Mouse (Mus musculus) embryonic stem cell, embryonic (primary cell): ENCODE measurements around the gene Gtpbp1.

Experiments used
- CTCF ChIA-PET, 4 experiments: fragments of 300-600 bp in 2 of 4; fragments of 350-600 bp in 2 of 4; sonication (Branson Sonifier 250); formaldehyde crosslinking; loops; one replicate each; lab custom pipeline; 2022; ENCODE audit warnings: inconsistent platforms in 2 of 4; lab: Charles Lee
- POLR2A ChIA-PET, 4 experiments: fragments of 300-600 bp in 2 of 4; fragments of 350-600 bp in 2 of 4; sonication (Branson Sonifier 250); formaldehyde crosslinking; loops; one replicate each; lab custom pipeline; 2022; ENCODE audit warnings: antibody characterized with exemption in 4 of 4, inconsistent platforms in 1 of 4; lab: Charles Lee

The Gtpbp1 gene

DNA sequence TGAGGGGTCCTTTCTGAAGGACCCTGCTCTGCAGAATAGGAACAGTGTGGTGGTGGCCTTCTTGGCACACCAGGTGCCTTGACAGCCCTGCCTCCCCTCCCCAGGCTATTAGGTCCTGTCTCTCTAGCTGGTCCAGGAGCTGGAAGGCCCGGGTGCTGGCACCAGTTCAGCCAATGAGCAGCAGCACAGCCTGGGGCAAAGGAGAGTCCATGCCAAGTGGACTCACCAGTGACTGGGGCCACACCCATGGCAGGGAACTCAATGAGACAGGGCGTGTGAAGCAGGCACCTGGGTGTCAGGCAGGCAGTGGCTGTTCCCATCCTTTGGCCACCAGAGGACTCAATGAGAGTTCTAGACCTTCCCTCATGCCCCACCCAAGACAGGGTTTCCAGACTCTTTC is 74.7 kb downstream of the Gtpbp1 start:
- ChIA-PET CTCF (interaction anchor here in 2 of 4 experiments (0.8 to 1.2 kb wide), 2 partner anchors 12 to 60 kb away, joined by 3 to 4 read pairs; no protein-coding TSS in a partner anchor), POLR2A (interaction anchor here in 2 of 4 experiments (1.0 to 1.8 kb wide), 7 partner anchors 10 to 491 kb away, joined by 3 to 10 read pairs (median 3); partner anchors contain the start of gene Dnal4 (in 1 of the 2))

DNA sequence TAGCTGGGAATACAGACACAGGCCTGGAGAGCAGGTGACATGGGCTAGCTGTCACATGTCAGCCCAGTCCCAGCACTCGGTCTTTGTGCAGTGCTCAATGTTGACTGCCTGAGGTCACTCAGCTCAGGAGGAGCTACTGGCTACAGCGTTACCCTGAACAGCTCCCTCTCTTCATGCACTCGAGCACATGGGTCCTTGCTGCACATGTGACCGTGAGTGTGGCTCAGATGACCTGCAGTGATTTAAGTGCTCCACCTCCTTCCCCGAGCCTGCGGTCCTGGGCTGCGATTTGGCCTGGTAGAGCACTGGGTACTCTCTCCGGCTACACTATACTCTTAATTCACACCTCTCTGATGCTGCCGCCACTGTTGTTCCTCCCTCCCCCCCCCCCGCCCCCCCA is 75.5 kb downstream of the Gtpbp1 start:
- POLR2A ChIA-PET, result interaction anchor here in 3 of 4 experiments (0.5 to 1.9 kb wide), 15 partner anchors 9 to 490 kb away, joined by 3 to 10 read pairs (median 3); partner anchors contain the start of genes Apobec3 (in 1 of the 3) and Dnal4 (in 1 of the 3)

DNA sequence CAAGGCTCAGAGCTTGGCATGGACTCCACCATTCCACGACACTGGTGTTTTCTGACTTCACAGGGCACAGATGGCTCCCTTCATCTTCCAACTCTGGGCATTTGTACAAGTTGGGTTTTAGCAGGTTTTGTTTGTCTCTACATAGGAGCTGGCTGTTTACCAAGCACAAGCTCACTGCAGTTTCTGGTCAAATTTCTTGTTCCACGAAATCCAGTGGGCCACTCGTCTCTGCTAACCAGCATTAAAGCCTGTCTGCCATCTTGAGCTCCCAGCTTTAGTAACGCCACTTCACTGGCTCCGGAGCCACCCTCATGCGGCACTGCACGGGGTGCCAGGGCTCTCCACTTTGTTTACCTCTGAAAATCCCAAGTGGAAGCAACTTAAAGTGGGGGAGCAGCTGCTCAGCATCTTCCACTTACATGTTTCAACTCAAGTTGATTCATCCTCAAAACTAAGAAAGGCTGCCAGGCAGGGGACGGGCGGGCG is 76.0 kb downstream of the Gtpbp1 start:
- CTCF ChIA-PET, result interaction anchor here in 3 of 4 experiments (0.7 to 1.8 kb wide), 6 partner anchors 14 to 300 kb away, joined by 3 to 8 read pairs (median 4); no protein-coding TSS in a partner anchor
- POLR2A ChIA-PET, result interaction anchor here in 3 of 4 experiments (0.5 to 1.9 kb wide), 11 partner anchors 8 to 251 kb away, joined by 3 to 10 read pairs (median 4); partner anchors contain the start of gene Dnal4 (in 1 of the 3)

More for the DNA sequence above, 75.5 kb downstream of the Gtpbp1 start:
- CTCF ChIA-PET, result interaction anchor here in 3 of 4 experiments (0.7 to 1.8 kb wide), 6 partner anchors 14 to 300 kb away, joined by 3 to 8 read pairs (median 4); no protein-coding TSS in a partner anchor

DNA sequence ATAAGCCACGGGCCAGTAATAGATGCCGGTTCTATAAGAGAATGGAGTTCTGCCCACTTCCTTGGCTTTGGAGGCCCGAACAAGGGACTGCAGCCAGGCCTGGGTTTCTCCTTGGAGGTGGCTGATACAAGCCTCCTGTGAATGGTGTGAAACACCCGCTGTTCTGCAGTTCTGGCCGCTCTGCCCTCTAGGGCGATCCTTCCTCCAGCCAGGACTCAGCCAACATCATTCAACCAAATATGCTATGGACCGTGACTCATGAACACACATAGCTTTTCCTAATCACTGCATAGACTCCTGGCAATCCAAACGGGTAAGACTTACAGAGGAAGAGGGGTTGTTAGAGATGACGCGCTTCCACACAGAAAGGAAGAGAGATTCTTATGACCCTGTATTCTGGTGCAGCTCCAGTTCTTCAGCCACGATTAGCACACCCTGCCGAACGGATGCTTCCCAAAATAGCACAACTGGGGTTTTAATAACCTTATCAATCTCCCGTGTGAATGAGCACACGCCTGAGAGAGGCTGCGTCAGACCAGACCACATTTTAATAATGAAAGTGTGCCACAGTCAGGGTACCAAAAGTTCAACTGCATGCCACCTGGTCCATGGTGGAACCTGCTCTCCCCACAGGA is 76.8 kb downstream of the Gtpbp1 start:
- CTCF ChIA-PET, result interaction anchor here in 2 of 4 experiments (0.9 to 1.8 kb wide), 2 partner anchors 15 to 178 kb away, joined by 5 to 8 read pairs; no protein-coding TSS in a partner anchor
- POLR2A ChIA-PET, result interaction anchor here in 1 of 4 experiments (1.9 kb wide), 1 partner anchor 25 kb away, joined by 6 read pairs; no protein-coding TSS in a partner anchor

DNA sequence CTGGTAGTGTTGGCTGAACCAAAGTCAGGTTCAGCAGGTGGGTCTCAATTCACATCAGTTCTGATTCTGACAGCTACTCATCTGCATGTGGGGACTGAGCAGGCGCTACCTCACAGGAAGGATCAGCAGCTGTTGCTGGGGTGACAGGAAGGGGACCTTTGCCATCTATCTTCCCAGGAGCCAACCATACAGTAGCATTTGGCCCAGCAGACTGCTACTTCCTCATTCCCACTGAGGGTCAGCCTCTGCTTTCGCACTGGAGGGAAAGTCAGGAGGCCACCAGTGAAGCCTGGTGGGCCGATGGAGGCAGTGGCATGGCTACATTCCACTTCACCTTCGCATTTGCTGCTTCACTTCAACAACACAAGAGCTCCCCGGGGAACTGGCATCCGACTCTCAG is 77.7 kb downstream of the Gtpbp1 start:
- POLR2A ChIA-PET, result interaction anchor here in 2 of 4 experiments (0.7 to 1.5 kb wide), 4 partner anchors 19 to 78 kb away, joined by 3 to 4 read pairs (median 3); no protein-coding TSS in a partner anchor
- CTCF ChIA-PET, result interaction anchor here in 2 of 4 experiments (0.6 to 1.4 kb wide), 3 partner anchors 15 to 20 kb away, joined by 3 to 6 read pairs (median 3); no protein-coding TSS in a partner anchor

DNA sequence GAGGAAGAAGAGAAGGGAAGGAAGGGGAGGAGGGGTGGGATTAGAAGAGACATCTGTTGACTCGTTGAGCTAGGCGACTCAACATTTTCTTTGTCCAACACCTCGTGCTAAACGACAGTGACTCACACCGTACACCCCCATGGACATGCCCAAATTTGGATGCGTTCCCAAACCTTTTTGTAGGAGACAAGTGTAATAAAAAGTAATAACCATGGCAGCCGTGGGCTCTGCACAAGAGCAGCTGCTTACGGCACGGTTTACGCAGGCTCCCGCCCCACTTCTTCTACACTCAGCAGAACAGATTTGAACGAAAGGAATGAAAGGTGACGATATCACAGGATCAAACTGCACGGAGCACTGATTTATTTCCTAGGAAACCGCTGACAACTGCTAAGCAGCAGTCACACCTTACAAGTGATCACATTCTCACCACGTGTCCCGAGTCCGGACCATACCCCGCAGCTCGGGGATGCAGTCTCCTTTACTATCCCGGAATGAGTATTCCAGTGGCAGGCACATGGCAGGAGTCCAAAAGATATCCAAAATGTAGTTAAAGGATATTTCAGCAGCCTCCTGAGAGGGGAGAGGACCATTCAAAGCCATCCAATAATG is 80.1 kb downstream of the Gtpbp1 start:
- ChIA-PET CTCF (interaction anchor here in 3 of 4 experiments (0.7 to 1.2 kb wide), 4 partner anchors 17 to 1158 kb away, joined by 3 to 4 read pairs (median 3); no protein-coding TSS in a partner anchor), POLR2A (interaction anchor here in 3 of 4 experiments (0.5 to 1.7 kb wide), 15 partner anchors 9 to 490 kb away, joined by 3 to 6 read pairs (median 4); no protein-coding TSS in a partner anchor)
